Mouse (Mus musculus): ENCODE results near the gene Btaf1. TPM values are rescaled to one million over a fixed set of nuclear protein-coding genes. Genes with fewer than 3 reads are reported as not detected.

Btaf1 gene
- total RNA-seq (2021), result 10 to 100 TPM; 10.3 to 10.7 TPM
- long read RNA-seq, experiment 1, full-length matches to known transcripts, result 2 of 5 reads
- long read RNA-seq, experiment 1, partial matches to known transcripts, result 1 of 5 reads
- long read RNA-seq, experiment 1, other reads (novel, unspliced or antisense), result 2 of 5 reads
- long read RNA-seq, experiment 2, full-length matches to known transcripts, result 1 of 6 reads
- long read RNA-seq, experiment 2, partial matches to known transcripts, result 4 of 6 reads
- long read RNA-seq, experiment 2, other reads (novel, unspliced or antisense), result 1 of 6 reads

- DNase-seq, result peak; percentile 86
Observed at GRCm38 (mm10) chr19:36925671-36926552, at the start of gene Btaf1. Gene Btaf1, plus strand, starts transcription at chr19:36926079.

GRCm38 (mm10) chr19:36877329-36877728, 48.5 kb upstream of the Btaf1 start:
- no peak for DNase-seq

DNA sequence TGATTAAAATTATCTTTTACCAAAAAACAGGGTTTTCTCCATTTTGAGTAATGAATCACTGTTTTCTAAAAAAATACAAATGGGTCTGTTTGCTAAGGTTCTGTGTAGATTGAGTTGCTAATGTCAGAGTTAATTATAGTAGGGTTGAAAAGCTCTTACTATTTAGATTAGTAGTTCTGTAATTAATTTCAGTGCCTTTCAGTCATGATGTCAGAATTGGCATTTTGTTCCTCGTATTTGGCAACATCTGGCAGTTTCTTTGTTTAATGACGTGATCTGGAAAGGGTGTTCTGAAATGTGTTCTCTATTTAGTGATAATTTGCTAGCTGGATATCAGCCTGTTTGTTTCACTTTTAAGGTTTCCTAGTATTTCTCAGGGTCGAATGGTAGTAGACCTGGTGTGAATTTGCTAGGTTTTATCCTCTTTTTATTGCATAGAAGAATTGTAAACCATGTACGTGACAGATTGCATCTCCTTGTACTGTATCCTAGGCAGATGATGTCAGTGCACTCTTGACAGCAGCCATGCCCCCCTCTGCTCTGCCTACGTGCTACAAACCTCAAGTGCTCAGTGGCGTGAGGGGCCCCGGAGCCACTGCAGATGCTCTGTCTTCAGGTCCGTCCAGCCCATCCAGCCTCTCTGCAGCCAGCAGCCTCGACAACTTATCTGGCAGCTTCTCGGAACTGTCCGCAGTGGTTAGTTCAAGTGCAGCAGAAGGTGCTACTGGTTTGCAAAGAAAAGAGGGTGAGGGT, 47.0 kb upstream of the Btaf1 start:
- DNase-seq, result no peak

DNA sequence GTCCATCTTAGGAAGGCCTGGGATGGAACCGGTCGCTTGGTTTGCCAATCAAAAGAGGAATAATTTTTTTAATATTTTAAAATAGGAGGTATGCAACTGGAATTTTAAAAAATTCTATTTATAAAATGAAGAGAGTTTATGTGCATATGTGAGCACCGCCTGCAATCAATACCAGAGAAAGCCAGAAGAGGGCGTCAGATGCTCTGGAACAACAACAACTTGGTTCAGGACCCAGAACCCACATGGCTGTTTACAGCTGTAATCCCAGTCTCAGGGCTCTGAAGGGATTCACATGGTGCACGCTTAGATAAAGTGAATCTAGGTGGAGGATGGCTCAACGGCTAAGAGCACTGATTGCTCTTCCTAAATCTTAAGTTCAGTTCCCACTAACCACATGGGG, 42.8 kb upstream of the Btaf1 start:
- DNase-seq, result peak; percentile 36

GRCm38 (mm10) chr19:36886316-36886715, 39.6 kb upstream of the Btaf1 start:
- DNase-seq, result no peak

DNA sequence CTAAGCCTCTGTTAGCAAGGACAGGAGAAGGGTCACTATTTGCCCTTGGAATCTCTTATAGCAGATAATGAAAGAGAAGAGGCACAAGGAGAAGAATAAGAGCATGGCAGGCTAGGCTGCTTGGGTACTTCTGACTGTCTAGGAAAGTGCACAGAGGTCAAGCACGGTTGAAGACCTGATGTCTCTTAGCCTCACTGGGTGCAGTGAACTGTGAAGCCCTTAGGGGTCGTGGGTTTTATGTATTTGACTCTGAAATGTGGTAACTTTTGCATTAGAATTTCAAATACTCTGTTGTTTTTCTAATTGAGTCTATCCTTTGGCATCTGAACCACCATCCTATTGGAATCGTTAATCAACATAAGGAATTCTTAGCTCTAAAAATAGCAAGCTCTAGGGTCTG, 38.2 kb upstream of the Btaf1 start:
- no peak for DNase-seq

- DNase-seq, result no peak
Observed at GRCm38 (mm10) chr19:36891746-36892145, 34.1 kb upstream of the Btaf1 start.

GRCm38 (mm10) chr19:36896791-36897569, 28.9 kb upstream of the Btaf1 start:
- no peak for DNase-seq

- DNase-seq, result peak; percentile 29
Observed at GRCm38 (mm10) chr19:36897778-36898177, 28.1 kb upstream of the Btaf1 start.

GRCm38 (mm10) chr19:36903377-36903776, 22.5 kb upstream of the Btaf1 start:
- DNase-seq, result no peak

DNA sequence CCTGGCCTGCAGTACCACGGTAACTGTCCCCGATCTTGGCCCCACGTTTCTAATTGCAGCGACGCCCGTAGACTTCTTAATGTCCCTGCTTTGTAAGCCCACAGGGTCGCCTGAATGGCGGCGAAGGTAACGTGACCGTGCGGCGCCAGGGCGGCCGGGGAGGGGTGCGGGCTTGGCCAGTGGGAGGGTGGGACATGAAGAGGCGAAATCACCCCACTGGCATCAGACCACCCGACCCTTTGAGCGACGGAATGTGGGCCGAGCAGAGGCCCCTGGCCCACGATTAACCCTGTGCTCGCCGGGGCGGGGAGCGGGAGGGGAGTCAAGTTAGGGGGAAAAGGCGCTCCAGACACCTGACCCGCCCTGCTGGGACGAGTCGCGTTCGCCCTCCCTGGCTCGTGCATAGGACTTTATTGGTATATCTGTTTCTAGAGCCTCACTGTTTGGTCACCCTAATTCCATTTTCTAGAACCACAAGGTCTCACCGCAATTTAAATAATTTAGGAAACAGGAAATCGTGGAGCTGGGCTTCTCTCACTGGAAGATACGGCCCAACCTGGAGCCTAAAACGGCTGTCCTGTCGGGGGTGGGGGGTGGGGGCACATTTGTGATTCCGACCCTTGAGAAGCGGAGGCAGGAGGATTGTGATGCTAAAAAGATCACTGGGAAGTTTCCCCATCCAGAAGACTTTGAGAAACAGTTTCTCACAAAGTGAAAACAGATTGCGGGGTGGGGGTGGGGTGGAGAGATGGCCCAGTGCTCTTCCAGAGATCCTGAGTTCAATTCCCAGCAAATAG, 21.5 kb upstream of the Btaf1 start:
- DNase-seq, result peak; percentile 22

- no peak for DNase-seq
Observed at GRCm38 (mm10) chr19:36909150-36909549, 16.7 kb upstream of the Btaf1 start.

- peak; percentile 76 for DNase-seq
Observed at GRCm38 (mm10) chr19:36909676-36910292, 16.1 kb upstream of the Btaf1 start.

DNA sequence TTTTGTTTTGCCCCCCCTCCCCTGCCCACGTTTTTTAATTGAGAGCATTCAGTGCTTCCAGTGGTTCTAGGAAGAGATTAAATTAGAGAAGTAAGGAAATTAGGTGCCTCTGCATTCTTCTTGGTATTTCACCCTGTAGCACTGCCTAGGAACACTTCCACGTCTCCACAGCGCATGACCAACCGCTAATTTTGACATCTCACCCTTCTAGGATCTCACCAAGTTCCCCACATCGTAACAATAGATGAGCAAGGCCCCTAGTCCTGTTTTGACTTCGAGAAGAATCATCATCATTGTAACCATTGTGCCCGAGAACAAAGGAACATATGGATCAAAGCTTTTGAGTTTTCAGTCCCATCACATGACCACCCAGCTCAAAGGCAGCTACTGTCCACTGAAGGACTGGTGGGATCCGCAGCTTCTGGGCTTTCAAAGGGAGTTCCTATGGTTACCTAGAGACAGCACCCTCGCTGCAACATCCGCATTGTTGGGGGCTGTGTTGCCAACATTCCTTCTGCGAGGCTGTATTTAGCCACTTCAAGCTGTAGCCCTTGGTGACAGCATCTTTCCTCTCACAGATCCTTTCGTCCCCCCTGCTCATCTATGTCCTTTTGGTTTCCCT, 15.3 kb upstream of the Btaf1 start:
- DNase-seq, result no peak

DNA sequence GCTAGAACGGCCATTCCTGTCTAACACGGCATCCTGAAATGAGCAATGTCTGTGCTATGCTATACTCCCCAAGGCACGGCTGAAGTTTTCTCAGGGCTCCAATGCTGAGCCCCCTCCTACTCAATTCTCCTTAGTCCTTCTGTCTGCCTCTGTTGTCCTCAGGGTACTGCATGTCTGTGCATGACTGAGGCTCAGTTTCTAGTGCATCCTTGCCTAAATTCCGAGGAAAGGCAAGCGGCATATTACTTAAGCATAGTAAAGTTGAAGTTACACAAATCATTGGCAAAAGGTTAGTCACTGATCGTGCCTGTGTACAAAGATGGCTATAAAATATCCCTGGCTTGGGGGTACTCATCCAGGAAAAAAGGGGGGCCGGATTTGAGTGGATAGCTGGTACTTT, 12.8 kb upstream of the Btaf1 start:
- DNase-seq, result no peak

- no peak for DNase-seq
Observed at GRCm38 (mm10) chr19:36916206-36916605, 9.7 kb upstream of the Btaf1 start.

GRCm38 (mm10) chr19:36916876-36917389, 8.9 kb upstream of the Btaf1 start:
- no peak for DNase-seq

GRCm38 (mm10) chr19:36918441-36919301, 7.2 kb upstream of the Btaf1 start:
- peak; percentile 80 for DNase-seq

DNA sequence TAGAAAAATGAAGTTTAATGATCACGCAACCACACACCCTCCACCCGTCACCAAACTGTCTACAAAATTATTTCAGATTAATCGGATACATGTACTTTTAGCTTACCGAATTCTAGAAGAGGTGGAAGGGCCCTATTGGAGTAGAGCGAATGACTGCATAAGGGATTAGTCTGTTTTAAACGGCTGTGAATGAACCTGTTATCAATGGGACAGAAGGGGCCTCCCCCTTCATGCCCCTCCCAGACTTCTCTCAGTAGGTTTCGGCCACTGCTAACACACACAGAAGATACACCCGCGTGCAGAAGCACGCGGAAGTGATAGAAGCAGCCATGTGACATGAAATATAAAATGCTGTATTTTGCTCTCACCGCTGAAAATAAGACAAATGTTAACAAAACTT, 6.4 kb upstream of the Btaf1 start, which contains the start of gene Fgfbp3:
Fgfbp3 (minus strand) TSS at position 150 of the 400 bp plus-strand sequence.
- no peak for DNase-seq
